Mouse (Mus musculus) ES-CJ7 (cell line): ENCODE results near the gene Snx9.

Source experiments
- DNase-seq: peaks from one replicate; pipeline ENCODE4 v3.0.0; 2011; ENCODE audit warnings: low read depth, low spot score

Snx9 gene

DNA sequence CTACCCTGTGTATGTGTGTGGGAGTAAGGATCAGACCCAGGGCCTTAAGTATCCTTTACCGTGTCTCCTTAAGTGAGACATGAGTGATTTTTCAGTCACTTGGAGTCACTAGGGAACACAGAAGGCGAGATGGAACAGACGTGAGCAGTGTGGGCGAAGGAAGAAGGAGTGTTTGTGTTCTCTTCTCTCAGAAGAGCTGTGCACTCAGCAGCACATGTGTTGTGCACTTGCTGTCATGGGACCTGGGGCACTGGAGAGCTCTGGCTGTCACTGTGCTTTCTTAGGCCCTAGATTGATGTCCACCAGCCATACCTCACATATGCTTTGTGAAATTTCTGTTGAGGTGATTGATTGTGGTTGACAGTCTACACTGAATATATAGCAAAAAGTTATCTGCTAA is 37.7 kb downstream of the Snx9 start:
- DNase-seq: no peak

DNA sequence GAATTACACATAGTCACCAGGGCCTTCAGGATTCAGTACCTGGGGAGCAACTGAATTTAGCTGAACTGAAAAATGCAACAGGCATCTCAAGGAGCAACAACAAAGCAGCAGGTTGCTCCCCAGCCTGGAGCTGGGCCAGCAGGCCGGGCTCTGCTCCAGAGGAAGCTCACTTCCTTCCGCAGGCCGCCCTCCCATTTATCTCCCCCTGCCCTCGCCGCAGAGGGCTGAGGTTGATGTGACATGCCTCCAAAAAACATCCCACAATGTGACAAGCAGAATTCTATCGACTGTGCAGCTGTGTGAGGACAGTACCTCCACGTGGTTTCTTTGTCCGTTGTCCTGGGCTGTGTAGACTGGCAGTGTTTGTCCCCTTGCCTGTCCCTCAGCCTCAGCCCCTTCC is 44.3 kb downstream of the Snx9 start:
- no peak for DNase-seq

DNA sequence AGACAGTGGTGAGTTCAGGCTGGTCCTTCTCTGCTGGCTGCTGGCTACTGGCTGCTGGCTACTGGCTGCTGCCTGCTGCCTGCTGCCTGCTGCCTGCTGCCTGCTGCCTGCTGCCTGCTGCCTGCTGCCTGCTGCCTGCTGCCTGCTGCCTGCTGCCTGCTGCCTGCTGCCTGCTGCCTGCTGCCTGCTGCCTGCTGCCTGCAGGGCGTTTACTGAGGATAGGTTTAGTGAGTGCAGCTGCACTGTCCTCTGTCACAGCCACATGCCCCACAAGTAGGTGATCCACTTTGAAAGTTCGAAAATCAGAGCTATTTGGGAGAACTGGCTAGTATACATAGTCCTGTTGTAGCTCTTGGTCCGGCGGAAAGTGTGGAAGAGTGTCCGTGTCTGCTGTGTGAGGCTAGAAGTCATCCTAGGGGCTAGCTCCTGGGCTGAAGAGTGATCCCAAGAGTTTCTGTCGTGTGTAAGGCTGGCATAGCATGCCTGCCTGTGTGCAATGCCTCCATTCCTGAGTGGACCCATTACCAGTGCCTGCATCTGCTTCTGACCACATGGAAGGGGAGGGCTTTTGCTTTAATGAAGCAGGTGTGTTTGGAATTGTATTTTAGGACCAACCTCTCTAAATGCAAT is 45.2 kb downstream of the Snx9 start:
- no peak for DNase-seq

DNA sequence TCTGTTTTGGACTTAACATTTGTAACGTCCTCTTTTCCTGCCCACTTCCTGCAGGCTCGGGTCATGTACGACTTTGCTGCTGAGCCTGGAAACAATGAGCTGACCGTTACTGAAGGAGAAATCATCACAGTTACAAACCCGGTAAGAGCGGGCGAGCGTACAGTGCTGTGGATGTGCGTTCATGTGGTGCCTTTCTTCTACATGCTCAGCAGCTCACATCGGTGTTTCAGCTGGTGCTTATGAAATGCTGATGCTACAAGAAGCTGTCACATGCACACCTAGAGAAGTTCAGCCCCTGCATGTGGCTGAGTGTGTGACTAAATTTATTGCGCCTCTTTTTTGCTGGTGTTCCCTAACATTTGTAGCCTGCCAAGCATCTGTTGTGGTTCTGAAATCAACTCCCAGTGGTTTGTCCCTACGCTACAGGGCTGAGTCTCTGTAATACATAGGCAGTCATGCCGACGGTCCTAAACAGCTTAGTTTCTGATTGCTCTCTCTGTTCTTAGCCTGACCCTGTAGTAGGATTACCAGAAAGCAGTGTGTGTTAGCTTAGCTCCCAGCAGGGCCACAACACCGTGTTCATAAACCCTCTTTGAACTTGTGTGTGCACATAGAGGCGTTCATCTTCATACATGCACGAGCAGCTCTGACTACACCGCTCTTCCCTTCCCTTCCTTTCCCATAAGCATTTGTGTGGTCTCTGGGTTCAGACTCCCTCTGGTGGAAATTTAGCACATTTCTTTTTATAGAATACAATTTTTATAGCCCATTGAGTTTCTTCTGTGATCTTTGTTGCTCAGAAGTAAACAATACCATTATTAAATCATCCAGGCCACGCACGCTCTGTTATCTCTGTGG is 46.0 kb downstream of the Snx9 start:
- peak; percentile 38 for DNase-seq

DNA sequence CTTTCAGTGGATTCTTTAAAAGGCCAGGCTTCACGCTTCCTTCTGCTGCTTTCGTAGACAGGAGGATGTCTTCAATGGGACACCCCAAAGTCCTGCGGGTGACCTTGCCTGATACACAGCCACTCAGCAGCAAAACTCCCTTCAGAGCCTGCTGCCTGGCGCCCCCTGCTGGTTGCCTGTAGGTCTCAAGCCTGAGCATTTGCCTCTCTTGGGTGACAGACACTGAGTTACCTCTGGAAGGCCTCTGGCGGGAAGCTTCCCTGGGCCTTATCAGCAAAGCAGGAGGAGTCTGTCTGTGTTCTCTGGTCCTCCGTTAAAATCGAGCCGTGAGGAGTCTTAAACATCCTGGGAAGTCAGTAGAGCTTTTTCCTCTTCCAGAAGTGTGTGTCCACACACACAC is 49.3 kb downstream of the Snx9 start:
- peak; percentile 77 for DNase-seq

DNA sequence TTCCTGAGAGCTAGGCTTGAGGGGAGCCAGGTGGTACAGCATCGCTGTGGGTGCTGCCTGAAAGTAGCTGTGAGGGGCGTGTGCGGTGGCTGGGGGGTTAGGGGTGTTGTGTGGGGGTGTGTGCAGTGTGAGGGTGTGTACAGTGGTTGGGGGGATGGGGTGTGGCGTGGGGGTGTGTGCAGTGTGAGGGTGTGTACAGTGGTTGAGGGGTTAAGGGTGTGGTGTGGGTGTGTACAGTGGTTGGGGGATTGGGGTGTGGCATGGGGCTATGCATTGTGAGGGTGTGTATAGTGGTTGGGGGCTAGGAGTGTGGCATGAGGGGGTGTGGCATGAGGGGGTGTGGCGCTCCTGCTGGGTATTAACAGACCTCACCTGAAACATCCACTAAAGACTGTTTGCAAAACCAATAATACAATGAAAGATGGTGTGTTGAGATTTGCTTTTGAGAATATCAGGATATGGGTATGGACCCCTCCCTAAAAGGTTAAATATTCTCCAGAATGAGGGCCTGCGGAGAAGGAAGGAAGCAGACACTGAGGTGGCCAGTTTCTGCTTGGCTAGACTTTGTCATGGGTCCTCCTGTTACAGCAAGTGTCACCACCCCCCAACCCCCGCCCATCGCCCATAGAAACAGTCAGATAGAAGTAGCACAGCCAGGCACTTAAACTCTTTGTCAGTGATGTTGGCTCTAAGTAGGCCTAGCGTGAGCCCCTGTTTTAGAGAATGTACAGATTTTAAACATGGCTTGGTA is 51.0 kb downstream of the Snx9 start:
- no peak for DNase-seq

DNA sequence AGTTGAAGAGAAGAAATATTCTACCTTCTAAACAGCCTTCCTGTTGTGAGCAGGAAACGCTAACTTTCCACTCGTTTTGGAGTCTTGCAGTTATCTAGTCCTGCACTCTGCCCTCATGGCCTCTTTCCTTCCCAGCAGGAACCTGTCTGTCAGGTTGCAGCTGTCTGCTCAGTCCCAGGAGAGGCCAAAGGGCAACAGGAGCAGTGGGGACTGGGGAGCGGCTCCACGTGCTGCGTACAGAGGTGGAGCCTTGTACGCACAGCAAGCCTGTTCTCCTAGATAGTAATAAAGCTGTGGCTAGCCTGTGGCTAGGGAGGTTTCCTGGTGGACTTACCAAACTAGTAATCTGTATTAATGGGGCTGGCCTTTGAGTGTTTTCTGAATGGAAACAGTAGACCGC is 52.0 kb downstream of the Snx9 start:
- no peak for DNase-seq

DNA sequence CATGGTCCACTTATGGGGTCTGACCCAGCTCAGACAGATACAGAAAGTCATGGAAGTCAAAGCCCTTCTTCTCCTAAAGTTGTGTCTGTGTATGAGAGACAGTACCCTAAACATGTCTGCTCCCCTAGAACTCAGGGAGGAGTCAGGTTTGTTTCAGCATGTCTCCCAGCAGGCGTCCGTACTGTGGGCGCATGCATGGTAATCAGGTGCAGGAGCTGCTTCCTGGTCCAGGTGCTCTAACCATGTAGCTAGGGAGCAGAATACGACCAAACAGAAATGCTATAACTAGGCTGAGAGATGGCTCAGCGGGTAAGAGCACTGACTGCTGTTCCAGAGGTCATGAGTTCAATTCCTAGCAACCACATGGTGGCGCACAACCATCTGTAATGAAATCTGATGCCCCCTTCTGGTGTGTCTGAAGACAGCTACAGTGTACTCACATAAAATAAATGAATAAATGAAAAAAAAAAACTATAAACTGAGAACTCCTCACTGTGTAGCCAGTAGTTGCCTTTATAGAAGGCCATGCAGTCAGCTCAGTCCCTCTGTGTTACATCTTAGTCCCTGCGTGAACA is 52.5 kb downstream of the Snx9 start:
- peak; percentile 19 for DNase-seq

DNA sequence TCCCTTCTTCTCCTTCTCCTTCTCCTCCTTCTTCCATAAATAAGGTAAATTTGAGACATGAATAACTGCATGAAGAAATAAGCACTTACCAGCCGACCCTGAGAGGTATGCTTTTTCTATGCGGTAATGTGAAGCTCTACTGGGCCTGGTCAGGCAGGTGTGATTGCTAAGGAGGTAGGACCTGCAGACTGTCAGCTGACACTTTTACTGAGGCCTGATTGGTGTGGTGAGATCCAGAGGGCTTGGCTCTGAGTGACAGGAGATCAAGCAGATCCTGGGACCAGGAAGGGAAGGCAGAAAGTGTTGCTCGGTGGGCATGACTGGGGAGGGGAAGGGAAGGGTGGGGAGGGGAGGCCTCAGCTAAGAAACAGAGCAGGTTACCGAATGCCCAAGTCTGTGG is 54.9 kb downstream of the Snx9 start:
- DNase-seq: no peak

DNA sequence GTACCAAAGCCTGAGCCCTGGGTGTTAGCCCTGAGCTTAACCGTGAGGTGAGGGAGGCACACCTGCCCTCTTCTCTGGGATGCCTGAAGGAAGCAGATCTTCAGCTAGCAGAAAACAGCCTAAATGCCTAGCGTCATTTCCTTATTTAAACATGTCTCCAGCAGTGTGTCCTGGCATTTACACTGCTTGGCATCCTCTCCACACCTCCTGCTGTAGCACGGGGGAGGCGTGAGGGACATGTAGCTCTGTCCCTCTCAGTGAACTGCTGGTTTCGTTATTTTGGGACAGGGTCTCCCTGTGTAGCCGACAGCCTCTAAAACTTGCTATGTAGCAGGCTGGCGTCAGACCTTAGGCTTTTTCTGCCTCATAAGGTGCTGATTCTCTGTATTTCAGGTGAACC is 55.5 kb downstream of the Snx9 start:
- no peak for DNase-seq

DNA sequence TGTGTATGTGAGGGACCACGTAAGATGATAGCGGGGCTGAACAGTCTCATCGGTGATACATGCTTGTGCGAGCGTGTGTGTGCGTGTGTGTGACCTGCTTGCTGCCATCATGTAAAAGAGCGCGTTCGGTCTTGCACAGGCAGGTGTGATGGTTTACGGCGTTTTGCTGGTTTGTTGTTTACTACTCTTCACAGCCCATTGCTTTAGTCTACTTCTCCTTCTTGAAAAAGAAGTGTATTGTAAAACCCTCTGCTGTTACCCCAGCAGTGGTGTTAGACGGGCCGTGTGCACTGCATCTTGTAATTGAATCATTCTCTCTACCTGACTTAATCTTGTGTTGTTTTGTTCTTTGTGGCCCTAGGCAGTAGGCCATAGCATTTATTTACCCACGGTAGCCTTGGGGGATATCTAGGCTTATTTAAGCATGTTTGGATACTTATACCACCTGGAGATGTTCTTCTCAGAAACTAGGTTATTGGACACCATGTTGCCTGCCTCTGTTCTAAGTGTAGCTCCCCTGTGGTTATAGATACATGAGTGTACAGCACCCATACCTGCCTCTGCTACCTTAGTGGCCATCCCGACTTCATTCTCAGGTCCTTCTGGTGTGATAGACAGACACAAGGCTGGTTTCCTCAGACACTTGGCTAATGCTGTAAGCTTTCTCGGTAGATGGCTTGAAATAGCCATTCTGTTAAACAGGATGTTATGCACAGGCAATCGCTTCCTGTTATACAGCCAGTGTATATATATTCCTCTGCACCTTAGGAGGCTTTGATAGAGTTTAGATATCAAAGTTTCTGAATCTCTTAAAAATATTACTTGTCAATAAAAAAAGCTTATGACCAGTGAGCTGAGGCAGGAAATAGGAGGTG is 56.4 kb downstream of the Snx9 start:
- DNase-seq: no peak

DNA sequence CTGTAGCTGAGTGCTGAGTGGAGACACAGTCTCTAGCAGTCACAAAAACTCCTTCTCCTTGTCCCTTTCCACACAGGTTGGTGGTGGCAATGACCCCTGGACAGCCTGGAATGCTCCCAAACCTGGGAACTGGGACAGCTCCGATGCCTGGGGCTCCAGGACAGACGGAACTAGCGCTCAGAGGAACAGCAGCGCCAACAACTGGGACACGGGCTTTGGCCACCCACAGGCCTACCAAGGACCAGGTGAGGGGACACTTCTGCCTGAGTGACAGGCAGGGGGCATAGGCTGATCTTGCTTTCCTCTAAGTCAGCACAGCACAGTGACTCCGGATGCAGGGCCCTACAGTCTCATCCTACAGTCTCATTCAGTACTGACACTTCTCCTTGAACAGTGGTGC is 58.1 kb downstream of the Snx9 start:
- DNase-seq: no peak

DNA sequence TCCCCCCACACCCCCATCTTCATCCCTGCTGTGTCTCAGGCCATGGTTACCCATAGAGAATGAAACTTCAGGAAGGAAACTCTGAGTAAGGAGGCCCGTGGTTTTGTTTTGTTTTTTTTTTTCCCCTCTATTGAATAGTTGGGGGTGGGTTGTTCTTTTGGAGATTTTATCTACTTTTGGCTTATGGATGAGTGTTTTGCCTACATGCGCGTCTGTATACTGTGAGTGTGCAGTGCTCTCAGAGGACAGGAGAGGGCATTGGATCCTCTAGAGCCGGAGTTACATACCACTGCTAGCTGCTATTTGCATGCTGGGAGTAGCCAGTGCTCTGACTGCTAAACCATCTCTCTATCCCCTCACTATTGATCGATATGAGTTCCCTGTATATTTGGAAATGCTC is 60.3 kb downstream of the Snx9 start:
- no peak for DNase-seq

DNA sequence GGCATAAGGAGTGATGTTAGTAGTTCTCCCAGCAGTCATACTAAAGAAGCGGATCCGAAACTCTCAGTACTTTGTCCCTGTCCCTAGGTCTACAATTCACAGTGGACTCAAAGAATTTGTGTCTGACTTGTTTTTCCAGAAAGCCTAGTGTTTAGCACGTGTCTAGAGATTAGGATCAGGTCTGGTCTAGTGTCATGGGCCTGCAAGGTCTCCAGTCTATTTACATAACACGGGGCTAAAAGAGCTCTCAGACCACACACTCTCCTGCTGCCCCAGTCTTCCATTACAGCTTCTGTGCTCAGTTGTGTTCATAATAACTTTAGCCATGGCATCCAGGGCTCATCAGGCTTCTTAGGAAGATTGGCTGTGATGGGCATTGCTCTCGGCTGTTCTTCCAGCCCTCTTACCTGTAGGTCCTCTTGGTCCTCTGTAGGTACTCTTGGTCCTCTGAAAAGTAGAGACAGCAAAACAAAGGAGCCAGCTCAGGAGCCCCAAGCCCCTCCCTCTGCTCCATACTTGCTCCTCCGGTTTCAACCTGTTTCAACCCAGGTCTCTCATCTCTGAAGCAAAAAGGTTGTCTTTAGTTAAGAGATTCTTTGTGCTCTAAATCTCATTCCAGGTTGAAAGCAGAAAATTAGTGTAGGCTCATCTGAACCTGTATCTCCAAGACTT is 62.6 kb downstream of the Snx9 start:
- DNase-seq: no peak

DNA sequence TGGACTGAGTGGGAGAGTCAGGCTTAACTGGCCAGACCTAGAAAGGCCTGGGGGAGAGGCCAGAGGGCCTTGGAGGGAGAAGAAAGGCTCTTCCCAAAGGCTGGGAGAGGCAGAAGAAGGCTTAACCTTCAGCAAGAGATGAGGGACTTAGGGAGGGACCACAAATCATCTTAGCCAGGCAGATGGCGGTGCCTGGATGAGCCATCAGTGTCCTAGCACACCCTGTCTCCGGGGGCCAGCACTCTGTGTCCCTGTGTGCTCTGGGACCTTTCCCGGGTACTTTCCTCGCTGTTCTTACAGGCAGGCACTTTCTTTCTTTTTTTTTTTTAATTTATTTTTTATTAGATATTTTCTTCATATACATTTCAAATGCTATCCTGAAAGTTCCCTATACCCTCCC is 68.6 kb downstream of the Snx9 start:
- no peak for DNase-seq

DNA sequence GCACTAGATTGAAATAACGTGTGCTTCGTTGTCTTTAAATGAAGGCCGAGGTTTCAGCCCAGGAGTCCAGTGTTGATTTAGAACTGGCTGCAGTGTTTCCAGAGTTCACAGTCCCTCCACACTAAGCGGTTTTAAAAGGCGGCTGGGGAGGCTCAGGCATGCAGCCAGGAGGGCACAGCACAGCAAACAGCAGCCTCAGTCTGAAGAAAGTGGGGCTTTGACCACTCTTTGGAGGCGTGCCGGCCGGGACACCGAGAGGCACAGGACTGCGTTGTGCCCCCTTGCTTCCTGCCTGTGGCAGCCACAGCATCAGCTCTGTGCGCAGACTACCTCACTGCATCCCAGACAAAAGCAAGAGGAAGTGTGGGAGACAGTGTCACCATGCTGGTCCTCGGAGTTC is 70.5 kb downstream of the Snx9 start:
- DNase-seq: no peak

DNA sequence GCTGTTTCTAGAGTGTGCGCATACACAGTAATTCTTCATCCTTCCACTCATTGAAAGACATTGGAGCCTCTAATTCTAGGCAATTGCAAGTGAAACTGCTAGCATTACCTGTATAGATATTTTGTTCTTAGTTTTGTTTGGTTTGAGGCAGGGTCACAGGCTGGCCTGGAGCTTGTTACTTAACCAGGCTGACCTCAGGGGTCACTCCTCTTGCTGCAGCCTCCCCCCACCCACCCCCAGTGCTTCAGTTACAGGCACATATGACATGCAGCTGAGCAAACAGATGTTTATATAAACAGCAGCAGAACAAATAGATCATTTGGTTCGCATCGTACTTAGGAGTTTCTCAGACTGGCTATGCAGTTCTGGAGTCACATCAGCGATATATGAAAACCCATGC is 71.7 kb downstream of the Snx9 start:
- DNase-seq: no peak

DNA sequence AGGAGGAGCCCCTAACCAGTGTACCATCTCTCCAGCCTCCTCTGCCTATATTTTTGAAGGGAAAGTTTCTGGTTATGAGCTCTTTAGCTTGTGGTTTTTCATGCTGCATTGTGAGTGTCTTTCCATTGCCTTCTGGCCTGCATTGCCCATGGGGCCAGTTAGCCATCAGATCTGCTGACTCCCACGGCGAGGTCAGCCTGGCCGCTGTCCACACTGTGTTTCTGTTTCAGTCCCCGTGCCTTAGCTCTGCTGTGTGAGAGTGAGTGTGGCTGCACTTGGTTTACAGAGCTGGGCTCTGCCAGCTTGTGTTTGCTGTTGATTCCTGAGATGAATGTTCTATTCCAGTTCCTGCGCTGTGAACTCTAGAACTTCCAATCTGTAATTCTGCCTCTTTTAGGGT is 73.1 kb downstream of the Snx9 start:
- DNase-seq: no peak

DNA sequence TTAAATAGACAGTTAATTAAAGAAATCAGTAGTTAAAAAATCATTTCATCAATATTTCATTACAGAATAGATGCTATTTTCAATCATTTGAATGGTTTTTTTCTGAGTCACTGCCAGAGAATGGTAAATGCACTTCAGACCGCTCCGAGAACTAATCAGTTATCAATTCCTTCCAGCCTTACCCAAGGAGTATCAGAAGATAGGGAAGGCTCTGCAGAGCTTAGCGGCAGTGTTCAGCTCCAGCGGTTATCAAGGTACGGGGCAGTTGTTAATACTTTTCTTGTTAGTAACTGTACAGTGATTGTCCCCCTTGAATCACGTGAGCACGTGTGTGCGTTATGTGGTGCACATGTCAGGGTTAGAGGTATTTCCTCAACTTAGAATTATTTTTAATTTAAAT is 80.8 kb downstream of the Snx9 start:
- DNase-seq: no peak

DNA sequence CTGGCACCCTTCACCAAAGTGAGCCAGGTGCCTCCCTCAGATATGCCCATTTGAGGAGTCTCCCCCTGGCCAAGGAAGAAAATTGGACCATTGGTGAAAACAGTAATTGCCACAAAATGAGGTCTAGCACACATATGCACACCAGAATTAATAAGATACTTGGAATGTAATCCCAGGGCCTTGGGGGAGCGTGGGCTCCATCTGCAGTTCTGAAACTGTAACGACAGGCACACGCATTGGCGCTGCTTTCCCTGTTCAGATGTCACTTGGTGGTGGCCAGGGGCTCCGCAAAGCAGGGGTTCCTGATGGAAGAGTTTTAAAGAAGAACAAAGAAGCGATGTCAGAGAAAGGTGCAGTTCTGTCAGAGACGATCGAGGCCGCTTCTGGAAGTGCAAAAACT is 82.2 kb downstream of the Snx9 start:
- DNase-seq: peak; percentile 34

DNA sequence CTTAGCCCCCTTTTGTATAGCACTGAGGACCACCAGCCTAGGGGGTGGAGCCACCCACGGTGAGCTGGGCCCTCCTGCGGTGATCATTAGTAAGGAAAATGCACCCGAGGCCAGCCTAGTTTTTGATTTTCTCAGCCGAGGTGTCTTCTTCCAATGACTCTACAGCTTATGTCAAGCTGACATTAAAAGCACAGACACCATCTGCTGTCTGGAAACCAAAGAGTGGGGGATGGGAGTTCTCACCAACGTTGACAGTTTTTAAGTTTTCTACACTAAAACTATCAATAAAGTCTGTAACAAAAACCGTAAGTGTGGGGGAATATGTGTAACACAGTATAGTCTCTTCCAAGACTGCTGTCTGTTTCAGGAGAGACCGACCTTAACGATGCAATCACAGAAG is 83.1 kb downstream of the Snx9 start:
- no peak for DNase-seq
